Mouse (Mus musculus) layer of hippocampus, postnatal 36 days (tissue): Measurements from ENCODE around the gene Faap20. TPM values are rescaled to one million over a fixed set of nuclear protein-coding genes. Genes with fewer than 3 reads are reported as not detected.

Source experiments
- DNase-seq, 2 experiments: peaks; one replicate each; pipeline ENCODE4 v3.0.0; 2022
- total RNA-seq, 2 experiments: library from RNA; stranded (reverse); gene quantifications; 2 replicates each; pipeline ENCODE4 v1.2.3; 2021

Gene Faap20
- total RNA-seq, 2 experiments from 2014 or later: 30.9 to 35.1 TPM

- no peak for DNase-seq
Measured at GRCm38 (mm10) chr4:155287713-155288112, 38.1 kb downstream of the Faap20 start.

DNA sequence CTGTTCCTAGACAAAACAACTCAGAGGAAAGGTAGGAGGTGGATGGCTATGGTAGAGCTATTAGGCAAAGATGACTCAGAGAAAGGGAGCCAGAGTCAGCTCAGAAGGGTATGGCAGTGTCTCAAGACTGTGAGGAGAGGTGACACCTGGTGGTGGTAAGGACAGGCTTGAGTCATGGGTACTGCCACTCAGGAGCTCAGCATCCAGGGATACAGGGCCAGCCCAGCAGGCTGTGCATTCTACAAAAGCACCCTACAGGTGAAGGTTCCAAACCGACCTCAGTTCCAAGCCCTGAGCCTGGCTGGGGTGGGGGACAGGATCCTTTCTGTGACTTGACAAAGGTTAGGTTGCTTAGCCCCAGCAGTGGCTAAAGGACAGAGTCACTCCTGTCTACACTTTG, 39.0 kb downstream of the Faap20 start:
- no peak for DNase-seq

- no peak for DNase-seq
Measured at GRCm38 (mm10) chr4:155290045-155290444, 40.4 kb downstream of the Faap20 start.

GRCm38 (mm10) chr4:155292863-155293262, 43.3 kb downstream of the Faap20 start:
- DNase-seq: no peak

- DNase-seq: no peak
Measured at GRCm38 (mm10) chr4:155294381-155294780, 44.8 kb downstream of the Faap20 start.

GRCm38 (mm10) chr4:155295026-155295590, 45.5 kb downstream of the Faap20 start:
- DNase-seq: no peak

GRCm38 (mm10) chr4:155295996-155296395, 46.4 kb downstream of the Faap20 start:
- DNase-seq: peak; percentile 60 to 61

- no peak for DNase-seq
Measured at GRCm38 (mm10) chr4:155297057-155297456, 47.5 kb downstream of the Faap20 start.

DNA sequence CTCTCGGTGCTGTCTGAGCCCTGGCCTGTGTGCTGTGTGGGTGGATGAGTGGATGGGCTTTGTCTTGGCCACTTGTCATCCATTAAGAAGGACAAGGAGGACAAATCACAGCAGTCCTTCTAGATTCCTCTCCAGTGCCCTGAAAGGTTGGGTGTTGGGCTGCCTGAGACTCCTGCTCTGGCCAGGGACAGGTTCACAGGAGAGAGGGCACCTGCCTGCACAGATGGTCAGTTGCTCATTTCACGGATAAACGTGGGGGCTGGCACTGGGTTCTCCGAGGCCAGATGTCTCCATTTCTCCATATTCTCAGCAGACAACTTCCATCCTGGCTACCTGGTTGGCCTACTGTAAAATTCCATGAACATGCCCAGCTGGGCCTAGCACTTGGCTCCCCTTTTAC, 49.2 kb downstream of the Faap20 start:
- no peak for DNase-seq

- no peak for DNase-seq
Measured at GRCm38 (mm10) chr4:155300421-155301097, 51.0 kb downstream of the Faap20 start.

- DNase-seq: no peak
Measured at GRCm38 (mm10) chr4:155301098-155301447, 51.5 kb downstream of the Faap20 start.

DNA sequence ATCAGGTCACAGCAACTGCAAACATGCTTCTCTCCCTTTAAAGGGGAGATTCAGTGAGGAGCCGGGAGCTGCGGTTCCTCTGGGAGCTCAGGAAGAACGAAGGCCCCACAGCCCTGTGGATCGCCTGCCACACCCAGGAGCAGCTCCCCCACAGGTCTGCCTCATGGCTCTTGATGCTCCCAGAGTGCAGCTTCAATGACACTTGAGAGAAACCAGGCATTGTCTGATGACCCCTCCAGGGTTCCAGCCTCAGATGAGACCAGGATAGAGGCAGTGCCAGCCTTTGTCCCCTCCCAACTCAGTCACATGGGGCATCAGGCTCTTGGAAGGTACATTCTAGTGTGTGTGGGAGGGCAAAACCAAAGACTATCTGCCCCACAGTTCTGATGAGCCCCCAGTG, 52.4 kb downstream of the Faap20 start:
- no peak for DNase-seq

DNA sequence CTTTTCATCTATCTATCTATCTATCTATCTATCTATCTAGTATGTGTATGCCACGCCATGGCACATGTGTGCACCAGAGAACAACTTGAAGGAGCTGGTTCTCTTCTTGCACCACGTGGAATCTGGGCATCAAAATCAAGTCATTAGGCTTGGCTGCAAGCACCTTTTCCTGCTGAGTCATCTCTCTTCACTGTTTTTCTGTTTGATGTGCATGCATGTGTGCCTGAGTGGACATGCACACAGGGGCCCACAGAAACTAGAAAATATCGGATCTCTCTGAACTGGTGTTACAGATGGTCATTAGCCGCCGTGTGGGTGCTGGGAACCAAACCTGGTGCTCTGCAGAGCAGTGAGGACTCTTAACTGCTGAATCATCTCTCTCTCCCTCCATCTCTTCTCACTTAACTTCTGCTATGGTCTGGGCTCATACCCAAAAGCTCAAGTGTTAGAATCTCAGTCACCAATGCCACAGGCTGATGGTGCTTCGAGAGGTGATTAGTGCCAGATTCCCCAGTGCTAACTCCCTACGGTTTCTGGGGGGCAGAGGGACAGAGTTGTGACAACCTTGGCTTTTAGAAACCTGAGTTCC, 55.0 kb downstream of the Faap20 start:
- no peak for DNase-seq

DNA sequence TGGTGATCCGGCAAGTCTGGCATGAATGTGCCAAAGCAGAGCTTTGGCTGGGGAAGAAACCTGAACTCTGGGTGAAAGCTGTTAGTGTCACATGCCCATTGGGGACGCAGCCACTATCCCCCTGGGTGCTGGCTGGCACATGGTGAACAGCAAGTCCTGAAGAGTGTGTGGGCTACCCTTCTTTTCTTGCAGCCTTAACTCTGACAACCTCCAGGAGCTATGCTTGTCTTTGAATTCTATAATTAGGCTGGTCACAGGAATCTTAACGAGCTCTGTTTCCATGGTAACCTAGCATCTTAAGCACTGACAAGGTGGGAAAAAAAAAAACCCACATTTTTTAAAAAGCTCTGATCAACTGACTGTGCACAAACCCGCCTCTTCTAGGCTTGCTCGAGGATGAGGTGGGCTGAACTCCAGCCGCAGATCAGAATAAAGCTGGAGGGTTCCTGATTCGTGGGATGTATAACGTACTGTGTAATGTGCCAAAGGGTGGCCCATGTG, 56.0 kb downstream of the Faap20 start:
- DNase-seq: no peak

Other genes starting within 250 kb of the Faap20 start
- gene Plch2, start 193.0 kb upstream of the Faap20 start, total RNA-seq: 10 to 100 TPM; 96.6 to 96.9 TPM
- 10 to 100 TPM; 21.8 to 24.0 TPM for gene Pex10, start 182.8 kb upstream of the Faap20 start, total RNA-seq
- gene Rer1, start 163.4 kb upstream of the Faap20 start, total RNA-seq: 10 to 100 TPM; 65.6 to 68.8 TPM
- 10 to 100 TPM; 11.6 to 12.6 TPM for gene Morn1, start 163.2 kb upstream of the Faap20 start, total RNA-seq
- gene Ski, start 27.2 kb upstream of the Faap20 start, total RNA-seq: 100 to 1,000 TPM; 126 to 132 TPM
- 100 to 1,000 TPM; 156 to 166 TPM for gene Prkcz, start 111.6 kb downstream of the Faap20 start, total RNA-seq
- 10 to 100 TPM; 21.0 to 21.2 TPM for gene Gabrd, start 148.3 kb downstream of the Faap20 start, total RNA-seq
- 10 to 100 TPM; 11.1 to 14.0 TPM for gene Cfap74, start 159.4 kb downstream of the Faap20 start, total RNA-seq
- gene Tmem52, start 219.3 kb downstream of the Faap20 start, total RNA-seq: 1 to 10 TPM; 2.0 to 6.6 TPM
- 100 to 1,000 TPM; 744 to 792 TPM for gene Gnb1, start 241.6 kb downstream of the Faap20 start, total RNA-seq